Mouse (Mus musculus): ENCODE data around the gene Hoxa6. TPM values are rescaled to one million over a fixed set of nuclear protein-coding genes. Genes with fewer than 3 reads are reported as not detected.

The Hoxa6 gene
- polyA plus RNA-seq, 1 experiment from 2014 or later, result not detected

DNA sequence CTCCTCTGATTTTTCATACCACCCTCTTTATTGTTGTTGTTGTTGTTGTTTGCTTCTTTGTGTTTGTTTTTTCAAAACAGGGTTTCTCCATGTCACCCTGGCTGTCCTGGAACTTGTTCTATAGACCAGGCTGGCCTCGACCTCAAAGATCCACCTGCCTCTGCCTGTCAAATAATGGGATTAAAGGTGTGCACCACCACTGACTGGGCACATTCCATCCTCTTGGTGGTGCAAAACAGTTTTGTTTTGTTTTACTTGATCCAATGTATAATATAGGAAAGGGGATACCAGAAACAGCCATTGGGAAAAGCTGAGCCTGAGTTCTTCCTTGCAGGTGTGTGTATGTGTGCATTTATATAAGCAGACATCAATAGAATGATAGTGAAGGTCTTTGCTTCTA, 22.0 kb downstream of the Hoxa6 start:
- H3K4me2 ChIP-seq, result no peak overlapping the region
- H3K36me3 ChIP-seq, result no peaks in the 10 kb centered on the region
- no peak overlapping the region for H3K27ac ChIP-seq (ENCODE audit: poor library complexity, severe bottlenecking)
- peaks cover 7% of the 10 kb centered on the region for H3K4me1 ChIP-seq (replicated peaks)
- no peaks in the 10 kb centered on the region for H3K9me3 ChIP-seq (replicated peaks)
- peaks cover 100% of the 10 kb centered on the region for H3K27me3 ChIP-seq (replicated peaks)
- no peak for ATAC-seq (ENCODE audit: insufficient number of reproducible peaks, low FRiP score)
- H3K9ac ChIP-seq, result no peak overlapping the region
- WGBS, result 21% methylated on average over 1 of the region's 1 CpGs
- no peak overlapping the region for H3K4me3 ChIP-seq

DNA sequence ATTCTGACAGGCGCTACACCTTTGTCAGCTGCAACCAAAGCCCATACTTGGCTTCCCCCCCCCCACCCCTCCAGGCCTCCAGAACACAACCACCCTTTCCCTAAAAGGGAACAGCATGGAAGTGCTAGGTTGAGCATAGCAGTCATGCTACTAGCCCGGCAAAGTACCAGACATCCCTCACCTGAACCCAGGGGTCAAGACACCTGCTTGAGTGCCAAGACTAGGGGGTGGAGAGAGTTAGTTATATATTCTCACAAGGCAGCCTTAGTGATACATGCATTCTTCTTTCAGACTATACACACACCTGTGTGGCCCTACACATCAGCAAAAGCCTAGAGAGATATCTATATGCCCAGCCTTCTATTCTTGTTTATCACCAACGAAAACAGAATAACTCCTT, 22.7 kb downstream of the Hoxa6 start:
- Histone ChIP-seq H3K27ac (ENCODE audit: poor library complexity, severe bottlenecking) (no peak overlapping the region), H3K9ac (no peak overlapping the region), H3K4me1 (replicated peaks) (peaks cover under 1% of the 10 kb centered on the region; the same call in 1 of the 2 replicates), H3K36me3 (no peaks in the 10 kb centered on the region), H3K4me2 (no peak overlapping the region), H3K9me3 (replicated peaks) (no peaks in the 10 kb centered on the region), H3K27me3 (replicated peaks) (peaks cover 100% of the 10 kb centered on the region), H3K4me3 (no peak overlapping the region)
- whole genome bisulfite sequencing, result 19% methylated on average over 3 of the region's 3 CpGs
- no peak for ATAC-seq (ENCODE audit: insufficient number of reproducible peaks, low FRiP score)

DNA sequence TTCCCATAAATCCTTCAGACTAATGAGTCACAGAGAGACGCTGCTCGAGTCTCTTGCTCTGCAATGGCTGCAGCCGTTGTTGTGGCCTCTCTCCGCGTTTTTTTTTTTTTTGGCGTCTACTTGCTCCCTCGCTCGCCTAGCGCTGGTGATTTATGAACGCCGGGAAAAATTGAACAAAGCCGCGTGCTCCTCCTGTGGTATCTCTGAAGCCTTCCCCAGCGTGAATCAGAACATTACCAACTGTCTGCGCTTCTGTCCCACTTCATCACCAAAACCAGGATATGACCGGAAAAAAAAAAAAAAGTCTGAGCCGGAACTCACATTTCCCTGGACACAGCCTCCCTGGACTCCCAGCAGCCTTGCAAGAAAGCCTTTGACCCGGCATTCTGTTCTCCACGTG, 23.3 kb downstream of the Hoxa6 start:
- 2% methylated on average over 19 of the region's 19 CpGs for WGBS
- Histone ChIP-seq H3K27ac (ENCODE audit: poor library complexity, severe bottlenecking) (no peak overlapping the region), H3K9me3 (replicated peaks) (no peaks in the 10 kb centered on the region), H3K9ac (no peak overlapping the region), H3K4me1 (replicated peaks) (no peaks in the 10 kb centered on the region), H3K27me3 (replicated peaks) (peaks cover 100% of the 10 kb centered on the region), H3K36me3 (no peaks in the 10 kb centered on the region), H3K4me2 (no peak overlapping the region), H3K4me3 (no peak overlapping the region)
- ATAC-seq (ENCODE audit: insufficient number of reproducible peaks, low FRiP score), result no peak

DNA sequence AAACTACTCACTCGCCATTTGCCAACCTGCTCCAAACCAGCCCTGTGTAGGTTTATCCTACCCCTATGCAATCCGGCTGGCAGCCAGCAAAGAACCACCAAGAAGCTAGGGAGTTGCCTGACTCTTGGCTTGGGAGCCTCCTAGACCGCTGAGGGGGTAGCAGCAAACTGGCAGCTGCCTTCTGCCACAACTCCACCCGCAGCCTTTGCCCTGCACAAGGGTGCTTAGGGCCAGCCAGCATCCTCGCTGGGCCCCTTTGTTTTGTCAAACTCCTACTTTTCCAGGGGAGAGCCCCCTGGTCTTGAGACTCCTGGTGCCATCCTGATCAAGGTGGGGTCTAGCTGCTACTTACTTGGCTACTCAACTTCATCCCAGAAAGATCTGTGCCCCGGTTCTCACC, 23.9 kb downstream of the Hoxa6 start:
- Histone ChIP-seq H3K4me1 (replicated peaks) (no peaks in the 10 kb centered on the region), H3K9ac (no peak overlapping the region), H3K4me3 (no peak overlapping the region), H3K9me3 (replicated peaks) (no peaks in the 10 kb centered on the region), H3K4me2 (no peak overlapping the region), H3K27ac (ENCODE audit: poor library complexity, severe bottlenecking) (no peak overlapping the region), H3K36me3 (no peaks in the 10 kb centered on the region), H3K27me3 (replicated peaks) (peaks cover 100% of the 10 kb centered on the region)
- WGBS, result 8% methylated on average over 6 of the region's 6 CpGs
- ATAC-seq (ENCODE audit: insufficient number of reproducible peaks, low FRiP score), result no peak

DNA sequence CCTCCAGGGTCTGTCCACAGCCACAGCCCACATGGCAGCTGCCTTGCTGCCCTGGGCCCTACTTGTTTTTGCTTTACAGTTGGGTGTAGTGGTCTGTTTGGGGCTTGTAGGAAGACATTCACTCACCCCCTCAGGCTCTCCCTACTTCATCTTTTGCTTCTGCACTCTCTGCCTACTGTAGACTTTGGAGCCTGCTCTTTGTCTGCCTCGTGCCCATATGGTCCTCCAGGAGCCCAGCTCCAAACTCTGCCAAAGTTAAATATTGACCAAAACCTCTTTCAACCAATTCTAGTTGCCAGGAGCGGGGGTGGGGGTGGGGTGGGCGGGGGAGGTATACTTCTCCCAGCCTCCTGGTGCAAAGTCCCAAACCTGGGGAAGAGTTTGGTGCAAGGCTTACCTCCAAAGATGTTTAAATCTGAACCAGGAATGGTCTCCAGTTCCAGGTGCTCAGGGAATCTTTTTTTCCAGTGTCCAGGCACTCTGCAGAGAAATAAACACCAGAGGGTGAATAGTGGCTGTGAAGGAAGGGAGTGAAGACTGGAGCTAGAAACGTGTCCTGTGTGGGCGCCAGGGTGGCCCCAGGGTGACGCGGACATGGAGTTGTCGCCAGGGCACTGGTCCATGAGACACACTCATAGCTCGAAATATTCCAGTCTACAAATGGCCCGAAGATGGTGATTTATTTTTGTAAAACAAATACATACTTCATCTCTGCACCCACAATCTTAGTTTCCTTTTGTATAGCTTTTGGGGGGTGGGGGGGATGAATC, 25.0 kb downstream of the Hoxa6 start:
- Histone ChIP-seq H3K27ac (ENCODE audit: poor library complexity, severe bottlenecking) (no peak overlapping the region), H3K36me3 (no peaks in the 10 kb centered on the region), H3K4me2 (no peak overlapping the region), H3K9ac (no peak overlapping the region), H3K9me3 (replicated peaks) (no peaks in the 10 kb centered on the region), H3K4me3 (no peak overlapping the region), H3K4me1 (replicated peaks) (no peaks in the 10 kb centered on the region), H3K27me3 (replicated peaks) (peaks cover 100% of the 10 kb centered on the region)
- no peak for ATAC-seq (ENCODE audit: insufficient number of reproducible peaks, low FRiP score)
- 16% methylated on average over 10 of the region's 10 CpGs for WGBS

DNA sequence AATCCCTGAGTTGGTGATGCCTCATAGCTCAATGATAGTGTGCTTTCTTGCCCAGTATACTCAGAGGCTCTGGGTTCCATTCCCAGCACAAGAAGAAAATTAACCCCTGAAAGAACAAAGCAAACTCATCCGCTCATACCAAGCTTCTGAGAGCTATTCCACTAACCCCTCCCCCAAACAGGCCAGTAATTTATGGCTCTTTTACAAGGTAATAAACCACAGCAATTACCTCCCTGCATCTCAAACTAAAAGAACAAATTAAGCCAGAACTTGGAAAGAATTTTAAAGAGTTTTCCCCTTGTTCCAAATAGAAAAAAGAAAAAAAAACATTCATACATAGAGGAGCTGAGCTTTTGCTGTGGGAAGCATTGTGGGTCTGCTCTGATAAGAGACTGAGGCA, 25.7 kb downstream of the Hoxa6 start:
- H3K36me3 ChIP-seq, result no peaks in the 10 kb centered on the region

DNA sequence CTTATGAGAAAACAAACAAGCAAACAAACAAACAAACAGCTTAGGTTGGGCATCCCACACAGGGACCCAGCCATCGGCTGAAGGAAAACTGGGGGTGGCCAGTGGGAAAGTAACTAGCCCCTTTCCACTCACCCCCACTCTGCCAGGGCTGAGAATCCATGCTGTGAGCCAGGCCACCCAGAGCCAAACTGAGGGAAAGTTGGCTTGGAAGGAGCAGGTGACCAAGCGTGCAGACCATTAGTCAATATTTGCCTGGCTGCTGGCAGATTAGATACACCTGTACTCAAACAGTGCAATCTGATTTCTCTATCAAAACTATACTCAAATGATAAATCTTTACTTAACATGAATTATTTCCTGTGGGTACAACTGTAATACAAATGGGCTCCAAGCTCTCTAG, 26.5 kb downstream of the Hoxa6 start:
- no peaks in the 10 kb centered on the region for H3K9me3 ChIP-seq (replicated peaks)
- H3K4me2 ChIP-seq, result no peak overlapping the region
- no peak overlapping the region for H3K27ac ChIP-seq (ENCODE audit: poor library complexity, severe bottlenecking)
- H3K4me1 ChIP-seq (replicated peaks), result no peaks in the 10 kb centered on the region
- H3K9ac ChIP-seq, result no peak overlapping the region
- H3K36me3 ChIP-seq, result no peaks in the 10 kb centered on the region
- no peak for ATAC-seq (ENCODE audit: insufficient number of reproducible peaks, low FRiP score)
- WGBS, result 28% methylated on average over 2 of the region's 2 CpGs
- H3K4me3 ChIP-seq, result no peak overlapping the region
- H3K27me3 ChIP-seq (replicated peaks), result peaks cover 100% of the 10 kb centered on the region

More for the DNA sequence above, 25.7 kb downstream of the Hoxa6 start:
- Histone ChIP-seq H3K4me2 (no peak overlapping the region), H3K4me1 (replicated peaks) (no peaks in the 10 kb centered on the region), H3K9ac (no peak overlapping the region), H3K27me3 (replicated peaks) (peaks cover 100% of the 10 kb centered on the region), H3K4me3 (no peak overlapping the region), H3K27ac (ENCODE audit: poor library complexity, severe bottlenecking) (no peak overlapping the region), H3K9me3 (replicated peaks) (no peaks in the 10 kb centered on the region)
- ATAC-seq (ENCODE audit: insufficient number of reproducible peaks, low FRiP score), result no peak
- WGBS, result 21% methylated on average over 1 of the region's 1 CpGs

DNA sequence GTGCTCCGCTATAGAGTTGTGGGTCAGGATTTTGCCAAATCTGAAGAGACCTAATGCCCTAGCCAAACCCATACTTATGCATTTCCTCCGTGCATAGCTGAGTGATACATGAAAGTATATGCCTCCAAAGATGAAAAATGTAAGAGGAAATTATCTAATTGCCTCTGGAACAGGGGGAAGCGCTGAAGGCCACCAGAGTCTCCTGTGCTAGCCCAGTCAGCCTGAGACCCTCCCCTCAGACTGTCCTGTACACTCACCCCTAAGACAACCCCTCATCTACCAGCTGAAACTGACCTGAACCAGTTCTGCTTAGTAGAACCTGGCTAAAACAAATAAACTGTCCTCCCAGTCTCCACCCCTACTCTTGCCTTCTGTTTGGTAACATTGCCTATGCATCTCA, 27.8 kb downstream of the Hoxa6 start:
- Histone ChIP-seq H3K9ac (no peak overlapping the region), H3K27me3 (replicated peaks) (peaks cover 100% of the 10 kb centered on the region), H3K4me2 (no peak overlapping the region), H3K27ac (ENCODE audit: poor library complexity, severe bottlenecking) (no peak overlapping the region), H3K9me3 (replicated peaks) (no peaks in the 10 kb centered on the region), H3K4me1 (replicated peaks) (peaks cover 3% of the 10 kb centered on the region), H3K4me3 (no peak overlapping the region), H3K36me3 (no peaks in the 10 kb centered on the region)
- no peak; the same call in 1 of the 2 replicates for ATAC-seq (ENCODE audit: insufficient number of reproducible peaks, low FRiP score)
- WGBS, result 18% methylated on average over 3 of the region's 3 CpGs

DNA sequence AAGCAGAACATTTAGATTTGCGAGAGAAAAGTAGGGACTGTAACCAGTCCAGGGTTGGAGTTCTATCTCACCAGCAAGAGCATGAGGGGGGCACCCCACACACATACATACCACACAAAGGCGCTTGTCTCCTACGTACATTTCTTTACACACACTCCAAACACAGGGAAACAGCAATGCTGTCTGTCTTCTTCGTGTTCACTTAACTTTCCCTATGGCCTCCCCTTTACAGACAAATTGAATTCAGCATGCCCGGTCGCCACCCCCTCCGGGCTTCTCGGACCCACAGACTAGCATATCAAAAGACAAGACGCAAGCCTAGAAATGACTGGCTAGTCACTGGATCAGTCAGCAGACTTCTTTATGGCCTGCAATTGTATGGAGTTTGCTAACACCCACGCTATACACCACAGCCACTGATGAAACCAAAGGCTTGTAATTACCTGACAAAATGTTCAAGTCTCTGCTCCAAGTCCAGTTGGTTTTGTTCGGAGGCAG, 28.3 kb downstream of the Hoxa6 start:
- Histone ChIP-seq H3K4me2 (peak overlapping the region; percentile 20; the same call in 1 of the 2 replicates), H3K4me3 (no peak overlapping the region), H3K4me1 (replicated peaks) (peaks cover 6% of the 10 kb centered on the region), H3K9me3 (replicated peaks) (no peaks in the 10 kb centered on the region), H3K36me3 (no peaks in the 10 kb centered on the region), H3K27ac (ENCODE audit: poor library complexity, severe bottlenecking) (no peak overlapping the region), H3K27me3 (replicated peaks) (peaks cover 100% of the 10 kb centered on the region), H3K9ac (no peak overlapping the region)
- ATAC-seq (ENCODE audit: insufficient number of reproducible peaks, low FRiP score), result no peak
- WGBS, result 8% methylated on average over 11 of the region's 11 CpGs

DNA sequence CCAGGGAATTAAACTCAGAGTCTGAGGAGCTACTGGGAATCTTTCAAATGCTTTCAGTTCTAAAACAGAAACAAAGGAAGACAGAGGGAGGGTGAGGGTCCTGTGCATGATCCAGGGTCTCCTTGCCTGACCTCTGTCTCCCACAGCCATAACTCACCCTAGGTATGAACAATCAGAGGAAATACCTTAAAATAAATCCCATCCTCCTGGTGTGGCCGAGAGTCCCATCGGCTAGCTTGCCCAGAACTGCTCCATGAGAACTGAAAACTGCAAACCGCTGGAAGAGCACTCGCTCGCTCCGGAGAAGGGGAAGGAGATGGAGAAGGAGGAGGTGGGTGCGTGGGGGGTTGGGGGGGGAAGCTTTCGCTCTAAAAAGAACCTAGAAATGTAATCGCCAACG, 28.8 kb downstream of the Hoxa6 start:
- no peaks in the 10 kb centered on the region for H3K36me3 ChIP-seq
- no peak overlapping the region for H3K9ac ChIP-seq
- peaks cover 100% of the 10 kb centered on the region for H3K27me3 ChIP-seq (replicated peaks)
- H3K27ac ChIP-seq (ENCODE audit: poor library complexity, severe bottlenecking), result no peak overlapping the region
- H3K4me1 ChIP-seq (replicated peaks), result peaks cover 6% of the 10 kb centered on the region
- 2% methylated on average over 10 of the region's 10 CpGs for WGBS
- H3K9me3 ChIP-seq (replicated peaks), result no peaks in the 10 kb centered on the region
- no peak for ATAC-seq (ENCODE audit: insufficient number of reproducible peaks, low FRiP score)
- peak overlapping the region; percentile 20; the same call in 1 of the 2 replicates for H3K4me2 ChIP-seq
- no peak overlapping the region for H3K4me3 ChIP-seq

DNA sequence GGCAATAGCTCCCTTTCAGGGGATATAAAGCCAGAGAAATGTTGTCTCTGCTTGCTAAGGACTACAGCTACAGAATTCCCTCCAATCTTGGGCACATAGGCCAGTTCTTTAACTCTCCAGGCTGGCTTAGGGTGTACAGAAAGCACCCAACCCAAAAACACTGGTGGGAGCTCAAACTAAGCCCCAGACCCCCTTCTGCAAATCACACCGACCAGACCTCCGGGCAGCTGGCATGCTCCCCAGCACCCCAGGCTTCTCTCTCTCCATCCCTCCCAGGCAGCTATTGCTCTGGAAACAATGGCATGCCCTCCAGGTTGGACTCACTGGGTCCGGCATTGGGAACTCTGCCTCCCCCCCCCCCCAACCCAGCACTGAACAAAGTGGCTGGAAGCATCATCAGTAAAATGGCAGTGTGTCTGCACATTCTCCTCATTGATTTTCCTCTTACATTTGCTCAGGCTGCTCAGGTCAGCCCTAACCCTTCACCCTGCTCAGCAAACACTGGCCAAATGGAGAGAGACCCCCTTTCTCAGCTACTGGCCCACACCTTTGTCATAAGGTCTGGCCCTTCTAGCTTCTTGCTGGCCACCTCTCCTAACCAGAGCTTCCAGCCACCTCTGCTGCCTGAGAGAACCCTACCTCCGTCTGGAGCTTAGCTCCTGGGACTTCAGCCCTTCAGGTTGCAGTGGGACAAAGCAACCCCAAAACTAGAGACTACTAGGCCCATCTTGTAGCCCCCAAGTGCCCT, 29.4 kb downstream of the Hoxa6 start:
- no peaks in the 10 kb centered on the region for H3K36me3 ChIP-seq
- ATAC-seq (ENCODE audit: insufficient number of reproducible peaks, low FRiP score), result no peak
- WGBS, result 4% methylated on average over 4 of the region's 4 CpGs
- H3K9me3 ChIP-seq (replicated peaks), result no peaks in the 10 kb centered on the region
- peak overlapping the region; percentile 20; the same call in 1 of the 2 replicates for H3K4me2 ChIP-seq
- H3K4me3 ChIP-seq, result peak overlapping the region; percentile 5; the same call in 1 of the 2 replicates
- no peak overlapping the region for H3K9ac ChIP-seq
- H3K27me3 ChIP-seq (replicated peaks), result peaks cover 97% of the 10 kb centered on the region
- H3K27ac ChIP-seq (ENCODE audit: poor library complexity, severe bottlenecking), result no peak overlapping the region
- peaks cover 6% of the 10 kb centered on the region for H3K4me1 ChIP-seq (replicated peaks)

Measured in heart, embryonic 12.5 days (tissue).